Mouse (Mus musculus): ENCODE measurements around the gene Naa16. TPM values are rescaled to one million over a fixed set of nuclear protein-coding genes. Genes with fewer than 3 reads are reported as not detected.

The Naa16 gene
- polyA plus RNA-seq, 1 experiment from 2014 or later, result 19.1 TPM

DNA sequence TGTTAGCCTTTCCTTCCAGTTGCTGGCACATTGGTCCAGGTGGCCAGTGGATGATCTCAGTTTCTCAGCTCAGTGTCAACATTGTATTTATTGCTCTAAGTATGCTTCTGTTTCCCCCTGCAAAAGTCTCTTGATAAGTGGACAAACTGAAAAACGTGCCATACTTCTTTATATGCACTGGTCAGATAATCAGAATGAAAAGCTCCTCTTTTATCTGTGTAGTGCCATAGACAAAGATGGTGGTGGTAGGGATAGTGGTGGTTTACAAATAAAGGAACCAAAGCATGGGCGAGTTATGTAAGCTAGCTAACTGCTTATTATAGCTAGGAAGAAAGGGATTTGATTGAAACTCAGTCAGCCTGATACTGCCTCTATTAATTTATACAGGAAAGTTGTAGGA lies 17.1 kb upstream of the Naa16 start:
- Histone ChIP-seq H3K4me2 (ENCODE audit: low read depth, low read length) (no peak overlapping the region), H3K9me3 (ENCODE audit: control insufficient read depth, low read length) (no peaks in the 10 kb centered on the region), H3K9ac (replicated peaks; ENCODE audit: low read depth, low read length) (no peak overlapping the region), H3K36me3 (ENCODE audit: control insufficient read depth, insufficient read depth, low read length) (peaks cover 6% of the 10 kb centered on the region; the same call in 1 of the 2 replicates), H3K4me1 (ENCODE audit: control insufficient read depth, insufficient read depth, low read length) (no peaks in the 10 kb centered on the region), H3K4me3 (ENCODE audit: low read depth, low read length) (no peak overlapping the region), H3K27me3 (ENCODE audit: control insufficient read depth, insufficient read depth, low read length) (no peaks in the 10 kb centered on the region), H3K27ac (ENCODE audit: low read depth, low read length) (no peak overlapping the region)
- WGBS, result 85% methylated on average over 2 of the region's 2 CpGs
- ATAC-seq (ENCODE audit: low read depth), result no peak

DNA sequence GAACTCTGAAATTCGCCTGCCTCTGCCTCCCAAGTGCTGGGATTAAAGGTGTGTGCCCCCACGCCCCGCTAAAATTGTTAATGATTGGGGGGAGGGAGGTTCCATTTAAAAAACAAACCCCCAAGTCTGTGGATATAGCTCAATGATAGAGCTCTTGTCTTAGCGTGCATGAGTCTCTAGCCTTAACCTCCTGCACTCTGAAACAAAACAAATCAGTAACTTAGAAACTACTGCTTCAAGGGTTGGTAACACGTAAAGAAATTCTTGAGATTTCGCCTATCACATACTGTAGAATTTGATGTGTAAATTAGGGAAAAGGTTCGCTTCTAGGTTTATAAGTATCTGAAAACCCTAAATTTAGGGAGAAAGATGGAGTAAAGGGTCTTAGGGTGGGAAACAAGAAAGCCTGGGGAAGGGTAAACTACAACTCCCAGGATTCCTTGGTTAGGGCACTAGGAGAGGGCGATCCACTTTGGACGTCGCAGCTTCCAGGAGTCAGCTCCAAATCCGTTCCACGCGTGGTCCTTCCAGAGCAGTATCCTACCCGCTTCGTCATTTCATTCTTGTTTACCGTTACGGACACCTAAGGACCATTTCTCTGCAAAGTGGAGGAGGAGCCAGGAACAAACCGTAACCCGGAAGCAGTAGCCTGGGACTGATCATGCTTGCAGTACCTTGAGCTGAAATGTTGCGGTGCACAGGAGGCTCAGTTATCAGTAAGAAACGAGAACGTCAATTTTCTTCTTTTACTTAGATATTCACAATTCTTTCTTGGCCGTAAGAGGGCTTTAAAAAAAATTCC lies 6.9 kb upstream of the Naa16 start, which contains the start of gene Mtrf1:
Gene Mtrf1 (plus strand): TSS at position 452 of the 802 bp plus-strand sequence.
- 21% methylated on average over 23 of the region's 23 CpGs for WGBS
- no peaks in the 10 kb centered on the region for H3K27me3 ChIP-seq (ENCODE audit: control insufficient read depth, insufficient read depth, low read length)
- H3K4me2 ChIP-seq (ENCODE audit: low read depth, low read length), result peak within 1 kb of the TSS; percentile 65
- H3K9ac ChIP-seq (replicated peaks; ENCODE audit: low read depth, low read length), result peak within 1 kb of the TSS; percentile 66
- peak within 1 kb of the TSS; percentile 64 for H3K4me3 ChIP-seq (ENCODE audit: low read depth, low read length)
- peak; percentile 95 for ATAC-seq (ENCODE audit: low read depth)
- H3K36me3 ChIP-seq (ENCODE audit: control insufficient read depth, insufficient read depth, low read length), result peaks cover 7% of the 10 kb centered on the region; the same call in 1 of the 2 replicates
- H3K4me1 ChIP-seq (ENCODE audit: control insufficient read depth, insufficient read depth, low read length), result peaks cover 4% of the 10 kb centered on the region; the same call in 1 of the 2 replicates
- no peaks in the 10 kb centered on the region for H3K9me3 ChIP-seq (ENCODE audit: control insufficient read depth, low read length)
- H3K27ac ChIP-seq (ENCODE audit: low read depth, low read length), result peak within 1 kb of the TSS; percentile 95

DNA sequence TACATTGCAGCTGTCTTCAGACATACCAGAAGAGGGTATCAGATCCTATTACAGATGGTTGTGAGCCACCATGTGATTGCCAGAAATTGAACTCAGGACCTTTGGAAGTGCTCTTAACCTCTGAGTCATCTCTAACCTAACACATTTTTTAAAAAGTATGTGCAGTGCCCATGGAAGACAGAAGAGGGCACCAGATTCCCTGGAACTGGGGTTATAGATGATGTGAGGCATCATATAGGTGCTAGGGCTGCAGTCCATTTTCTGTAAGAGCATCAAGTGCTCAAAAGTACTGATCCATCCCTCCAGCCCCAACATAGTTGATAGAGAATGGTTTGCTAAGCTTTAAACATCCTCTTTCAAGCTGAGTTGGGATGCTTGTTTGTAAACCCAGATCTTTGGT lies 4.0 kb upstream of the Naa16 start:
- no peaks in the 10 kb centered on the region; the same call in 1 of the 2 replicates for H3K27me3 ChIP-seq (ENCODE audit: control insufficient read depth, insufficient read depth, low read length)
- H3K9me3 ChIP-seq (ENCODE audit: control insufficient read depth, low read length), result no peaks in the 10 kb centered on the region
- H3K36me3 ChIP-seq (ENCODE audit: control insufficient read depth, insufficient read depth, low read length), result no peaks in the 10 kb centered on the region
- no peak overlapping the region for H3K4me2 ChIP-seq (ENCODE audit: low read depth, low read length)
- peaks cover 5% of the 10 kb centered on the region; the same call in 1 of the 2 replicates for H3K4me1 ChIP-seq (ENCODE audit: control insufficient read depth, insufficient read depth, low read length)
- no peak for ATAC-seq (ENCODE audit: low read depth)
- no peak overlapping the region for H3K27ac ChIP-seq (ENCODE audit: low read depth, low read length)
- no peak overlapping the region for H3K9ac ChIP-seq (replicated peaks; ENCODE audit: low read depth, low read length)
- no peak overlapping the region for H3K4me3 ChIP-seq (ENCODE audit: low read depth, low read length)

DNA sequence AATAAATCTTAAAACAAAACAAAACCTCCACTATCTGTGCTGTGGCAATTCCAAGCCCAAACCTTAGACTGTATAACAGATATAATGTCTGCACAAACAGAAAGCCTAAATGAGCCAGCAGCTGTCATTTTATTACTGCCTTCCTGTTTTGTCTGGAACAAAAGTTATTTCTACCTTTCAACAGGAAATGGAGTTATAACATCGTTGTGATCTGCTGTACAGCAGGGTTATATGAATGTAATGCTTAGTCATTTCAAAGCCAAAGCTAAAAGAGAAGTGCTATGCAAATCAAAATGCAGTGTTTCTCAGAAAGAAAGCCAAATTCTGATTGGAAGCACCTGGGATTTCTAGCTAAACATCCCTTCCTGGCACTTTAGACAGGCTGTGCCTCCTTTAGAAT lies 2.7 kb upstream of the Naa16 start:
- no peaks in the 10 kb centered on the region for H3K36me3 ChIP-seq (ENCODE audit: control insufficient read depth, insufficient read depth, low read length)
- H3K4me3 ChIP-seq (ENCODE audit: low read depth, low read length), result no peak overlapping the region
- H3K9ac ChIP-seq (replicated peaks; ENCODE audit: low read depth, low read length), result no peak overlapping the region
- no peak overlapping the region for H3K27ac ChIP-seq (ENCODE audit: low read depth, low read length)
- H3K4me1 ChIP-seq (ENCODE audit: control insufficient read depth, insufficient read depth, low read length), result peaks cover 10% of the 10 kb centered on the region; the same call in 1 of the 2 replicates
- no peaks in the 10 kb centered on the region; the same call in 1 of the 2 replicates for H3K27me3 ChIP-seq (ENCODE audit: control insufficient read depth, insufficient read depth, low read length)
- WGBS, result 80% methylated on average over 1 of the region's 1 CpGs
- H3K4me2 ChIP-seq (ENCODE audit: low read depth, low read length), result no peak overlapping the region
- H3K9me3 ChIP-seq (ENCODE audit: control insufficient read depth, low read length), result no peaks in the 10 kb centered on the region
- ATAC-seq (ENCODE audit: low read depth), result no peak

DNA sequence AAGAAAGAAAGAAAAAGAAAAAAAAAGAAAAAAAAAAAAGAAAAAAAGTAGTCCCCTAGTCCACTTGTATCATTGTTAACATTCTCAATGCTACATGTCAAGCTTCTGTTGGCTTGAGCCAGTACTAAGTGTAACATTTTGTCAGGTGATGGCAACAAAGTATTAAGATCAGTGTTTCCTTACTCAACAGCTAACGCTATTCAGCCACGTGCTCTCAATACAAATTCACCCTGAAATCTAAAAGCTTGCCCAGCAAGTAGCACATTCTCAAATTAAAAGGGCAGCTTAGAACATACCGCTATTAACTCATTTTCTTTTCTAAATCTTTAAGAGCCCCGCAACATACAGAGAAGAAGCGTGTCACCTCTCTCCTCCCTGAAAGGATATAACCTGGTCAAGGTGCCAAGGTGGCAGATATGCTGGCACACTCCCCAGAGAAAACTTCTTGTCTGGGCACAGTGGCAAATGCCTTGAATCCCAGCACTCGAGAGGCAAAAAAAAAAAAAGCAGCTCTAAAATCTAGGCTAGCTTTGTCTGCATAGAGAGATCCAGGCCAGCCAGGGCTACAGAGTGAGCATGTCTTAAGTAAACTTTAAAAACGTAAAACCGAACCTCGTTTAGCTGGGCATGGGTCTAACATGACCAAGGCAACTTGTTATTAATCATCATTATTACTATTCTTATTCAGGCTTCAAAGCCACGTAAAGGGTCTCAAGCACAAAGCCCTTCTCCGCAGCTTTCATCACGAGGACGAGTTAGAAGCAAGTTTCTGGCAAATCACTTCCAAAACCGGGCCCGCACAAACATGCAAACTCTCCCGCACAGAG lies 927 bp downstream of the Naa16 start:
- ATAC-seq (ENCODE audit: low read depth), result peak; percentile 3; the same call in 1 of the 2 replicates
- H3K9me3 ChIP-seq (ENCODE audit: control insufficient read depth, low read length), result no peaks in the 10 kb centered on the region
- H3K36me3 ChIP-seq (ENCODE audit: control insufficient read depth, insufficient read depth, low read length), result no peaks in the 10 kb centered on the region
- 2% methylated on average over 16 of the region's 16 CpGs for WGBS
- H3K4me3 ChIP-seq (ENCODE audit: low read depth, low read length), result peak overlapping the region; percentile 88
- peak overlapping the region; percentile 91 for H3K27ac ChIP-seq (ENCODE audit: low read depth, low read length)
- H3K4me1 ChIP-seq (ENCODE audit: control insufficient read depth, insufficient read depth, low read length), result peaks cover 7% of the 10 kb centered on the region; the same call in 1 of the 2 replicates
- H3K9ac ChIP-seq (replicated peaks; ENCODE audit: low read depth, low read length), result peak overlapping the region; percentile 77
- H3K27me3 ChIP-seq (ENCODE audit: control insufficient read depth, insufficient read depth, low read length), result no peaks in the 10 kb centered on the region; the same call in 1 of the 2 replicates
- H3K4me2 ChIP-seq (ENCODE audit: low read depth, low read length), result peak overlapping the region; percentile 53

DNA sequence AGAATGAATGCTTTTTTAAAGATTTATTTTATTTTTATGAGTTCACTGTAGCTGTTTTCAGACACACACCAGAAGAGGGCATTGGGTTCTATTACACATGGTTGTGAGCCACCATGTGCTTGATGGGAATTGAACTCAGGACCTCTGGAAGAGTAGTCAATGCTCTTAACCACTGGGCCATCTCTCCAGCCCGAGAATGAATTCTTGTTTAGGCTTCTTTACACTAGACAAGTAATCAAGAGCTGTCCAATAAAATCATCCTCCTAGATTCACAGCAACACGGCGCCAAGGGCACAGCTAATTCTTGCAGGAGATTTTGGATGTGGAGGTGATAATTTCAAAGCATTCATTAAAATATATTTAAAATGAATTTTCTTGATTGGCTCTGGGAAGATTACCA lies 2.3 kb downstream of the Naa16 start:
- H3K27ac ChIP-seq (ENCODE audit: low read depth, low read length), result no peak overlapping the region
- WGBS, result 90% methylated on average over 3 of the region's 3 CpGs
- no peak overlapping the region for H3K4me3 ChIP-seq (ENCODE audit: low read depth, low read length)
- H3K4me2 ChIP-seq (ENCODE audit: low read depth, low read length), result no peak overlapping the region
- ATAC-seq (ENCODE audit: low read depth), result no peak
- H3K27me3 ChIP-seq (ENCODE audit: control insufficient read depth, insufficient read depth, low read length), result no peaks in the 10 kb centered on the region; the same call in 1 of the 2 replicates
- no peaks in the 10 kb centered on the region for H3K36me3 ChIP-seq (ENCODE audit: control insufficient read depth, insufficient read depth, low read length)
- H3K9ac ChIP-seq (replicated peaks; ENCODE audit: low read depth, low read length), result no peak overlapping the region
- peaks cover 7% of the 10 kb centered on the region; the same call in 1 of the 2 replicates for H3K4me1 ChIP-seq (ENCODE audit: control insufficient read depth, insufficient read depth, low read length)
- H3K9me3 ChIP-seq (ENCODE audit: control insufficient read depth, low read length), result no peaks in the 10 kb centered on the region

DNA sequence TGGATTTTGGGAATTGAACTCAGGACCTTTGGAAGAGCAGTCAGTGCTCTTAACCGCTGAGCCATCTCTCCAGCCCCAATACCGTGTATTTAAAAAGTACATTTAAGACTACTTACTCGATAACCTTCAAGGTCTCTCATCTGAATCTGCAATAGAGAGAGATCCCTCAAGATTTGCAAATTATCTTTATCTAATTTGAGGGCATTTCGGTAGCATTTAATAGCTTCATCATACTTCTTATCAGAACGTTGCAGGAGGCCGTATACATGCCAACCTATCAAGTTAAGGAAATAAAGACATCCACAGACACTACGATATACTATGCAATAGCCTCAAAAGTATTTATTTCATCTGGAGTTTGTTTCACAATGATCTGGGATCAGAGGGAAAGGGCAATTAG lies 7.5 kb downstream of the Naa16 start:
- no peaks in the 10 kb centered on the region for H3K4me1 ChIP-seq (ENCODE audit: control insufficient read depth, insufficient read depth, low read length)
- H3K9ac ChIP-seq (replicated peaks; ENCODE audit: low read depth, low read length), result no peak overlapping the region
- no peaks in the 10 kb centered on the region for H3K9me3 ChIP-seq (ENCODE audit: control insufficient read depth, low read length)
- peaks cover 5% of the 10 kb centered on the region; the same call in 1 of the 2 replicates for H3K36me3 ChIP-seq (ENCODE audit: control insufficient read depth, insufficient read depth, low read length)
- no peak overlapping the region for H3K27ac ChIP-seq (ENCODE audit: low read depth, low read length)
- no peak overlapping the region for H3K4me3 ChIP-seq (ENCODE audit: low read depth, low read length)
- 93% methylated on average over 7 of the region's 7 CpGs for WGBS
- ATAC-seq (ENCODE audit: low read depth), result no peak
- no peaks in the 10 kb centered on the region for H3K27me3 ChIP-seq (ENCODE audit: control insufficient read depth, insufficient read depth, low read length)
- no peak overlapping the region for H3K4me2 ChIP-seq (ENCODE audit: low read depth, low read length)

DNA sequence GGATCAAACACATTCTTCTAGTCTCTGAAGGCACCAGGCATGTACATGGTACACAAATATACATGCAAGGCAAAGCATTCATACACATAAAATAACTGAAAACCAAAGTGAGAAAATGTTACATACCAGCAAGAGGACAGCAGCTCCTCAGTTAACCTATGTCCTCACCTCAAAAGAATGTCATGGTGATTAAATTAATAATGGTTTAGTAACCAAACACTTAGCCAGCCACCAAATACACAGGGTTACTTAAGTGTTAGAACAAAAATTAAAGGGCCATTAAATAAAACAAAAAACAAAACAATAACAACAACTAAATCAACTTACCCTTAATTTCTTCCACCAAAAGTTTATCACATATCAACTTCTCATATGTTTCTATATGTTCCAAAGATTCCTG lies 13.5 kb downstream of the Naa16 start:
- Histone ChIP-seq H3K27me3 (ENCODE audit: control insufficient read depth, insufficient read depth, low read length) (no peaks in the 10 kb centered on the region), H3K4me1 (ENCODE audit: control insufficient read depth, insufficient read depth, low read length) (no peaks in the 10 kb centered on the region), H3K9ac (replicated peaks; ENCODE audit: low read depth, low read length) (no peak overlapping the region), H3K4me2 (ENCODE audit: low read depth, low read length) (no peak overlapping the region), H3K27ac (ENCODE audit: low read depth, low read length) (no peak overlapping the region), H3K9me3 (ENCODE audit: control insufficient read depth, low read length) (no peaks in the 10 kb centered on the region), H3K36me3 (ENCODE audit: control insufficient read depth, insufficient read depth, low read length) (peaks cover 5% of the 10 kb centered on the region; the same call in 1 of the 2 replicates), H3K4me3 (ENCODE audit: low read depth, low read length) (no peak overlapping the region)
- ATAC-seq (ENCODE audit: low read depth), result no peak

DNA sequence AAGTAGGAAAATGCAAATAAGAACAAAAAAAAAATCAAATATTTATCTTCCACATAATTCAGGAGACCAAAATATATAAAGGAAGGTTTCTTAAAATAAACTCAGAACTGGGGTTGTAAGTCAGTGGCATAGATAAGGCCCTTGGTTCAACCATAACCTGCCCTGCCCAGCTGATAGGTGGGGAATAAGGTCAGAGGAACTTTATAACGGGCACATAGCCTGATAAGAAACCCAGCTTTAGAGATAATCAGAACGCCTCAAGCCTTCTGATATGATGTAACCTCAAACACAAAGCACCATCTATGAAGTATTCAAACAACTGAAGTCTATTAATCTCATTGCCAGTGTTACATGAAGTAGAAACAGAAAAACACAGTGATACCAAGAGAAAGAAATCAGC lies 32.5 kb downstream of the Naa16 start:
- Histone ChIP-seq H3K4me2 (ENCODE audit: low read depth, low read length) (no peak overlapping the region), H3K36me3 (ENCODE audit: control insufficient read depth, insufficient read depth, low read length) (0 out of 2 replicates have a peak, but pooled peaks cover 7% of the 10 kb centered on the region), H3K27me3 (ENCODE audit: control insufficient read depth, insufficient read depth, low read length) (no peaks in the 10 kb centered on the region), H3K4me1 (ENCODE audit: control insufficient read depth, insufficient read depth, low read length) (no peaks in the 10 kb centered on the region), H3K27ac (ENCODE audit: low read depth, low read length) (no peak overlapping the region), H3K4me3 (ENCODE audit: low read depth, low read length) (no peak overlapping the region), H3K9ac (replicated peaks; ENCODE audit: low read depth, low read length) (no peak overlapping the region), H3K9me3 (ENCODE audit: control insufficient read depth, low read length) (no peaks in the 10 kb centered on the region)
- 94% methylated on average over 2 of the region's 2 CpGs for WGBS
- no peak for ATAC-seq (ENCODE audit: low read depth)
